Mouse (Mus musculus) CH12.LX (cell line): Measurements from ENCODE around the gene Dscam. TPM values are rescaled to one million over a fixed set of nuclear protein-coding genes. Genes with fewer than 3 reads are reported as not detected.

Source experiments
- DNase-seq: peaks from one replicate; pipeline ENCODE4 v3.0.0-alpha.2; 2013; ENCODE audit errors: extremely low read depth
- H3K27ac ChIP-seq: 2 replicates; pipeline ENCODE4 v1.5.1; 2012; ENCODE audit warnings: low read depth, mild to moderate bottlenecking, control low read depth, moderate library complexity; ENCODE audit not compliant: insufficient read depth
- H3K27me3 ChIP-seq: replicated peaks from 2 replicates; pipeline ENCODE3; 2012; ENCODE audit warnings: inconsistent platforms
- H3K36me3 ChIP-seq, 2 experiments: replicated peaks in 1 of 2; 2 replicates each; pipeline versions ENCODE3 to v1.6.1; 2012; ENCODE audit warnings: inconsistent platforms in 1 of 2, low read length in 1 of 2, mild to moderate bottlenecking in 1 of 2, mixed read lengths in 1 of 2, moderate library complexity in 1 of 2; ENCODE audit not compliant: control insufficient read depth in 1 of 2, insufficient read depth in 1 of 2
- H3K4me1 ChIP-seq, 2 experiments: 2 replicates each; pipeline ENCODE4 v1.6.1; 2012; ENCODE audit warnings: inconsistent platforms in 1 of 2, moderate library complexity in 1 of 2; ENCODE audit not compliant: insufficient read depth in 2 of 2, control insufficient read depth in 1 of 2
- H3K4me2 ChIP-seq: 2 replicates; pipeline ENCODE4 v1.6.1; 2012; ENCODE audit warnings: low read depth, mild to moderate bottlenecking, control low read depth; ENCODE audit not compliant: poor library complexity, insufficient read depth, severe bottlenecking
- H3K4me3 ChIP-seq, 3 experiments: fragments of 150-350 bp in 1 of 3; sonication (generic) in 1 of 3; replicated peaks in 1 of 3; 2 replicates each; pipeline versions ENCODE3 to v1.5.1; 2011 to 2012; ENCODE audit warnings: low read depth in 2 of 3, low read length in 2 of 3, mild to moderate bottlenecking in 2 of 3, moderate library complexity in 2 of 3, control low read depth in 1 of 3, improper control_type of control experiment in 1 of 3, inconsistent platforms in 1 of 3, mixed read lengths in 1 of 3; ENCODE audit not compliant: poor library complexity in 1 of 3
- H3K79me2 ChIP-seq: replicated peaks from 2 replicates; pipeline ENCODE4 v1.6.1; 2012; ENCODE audit warnings: mild to moderate bottlenecking, moderate library complexity; ENCODE audit not compliant: control insufficient read depth, poor library complexity, insufficient read depth, severe bottlenecking; ENCODE audit errors: extremely low read depth
- H3K9ac ChIP-seq: 2 replicates; pipeline ENCODE4 v1.6.1; 2012; ENCODE audit warnings: low read depth, mild to moderate bottlenecking, control low read depth, moderate library complexity; ENCODE audit not compliant: insufficient read depth
- H3K9me3 ChIP-seq: replicated peaks from 2 replicates; pipeline ENCODE3; 2012; ENCODE audit warnings: low read length, inconsistent platforms, mixed read lengths
- CTCF ChIP-seq, 2 experiments: IDR thresholded peaks in 1 of 2; conservative IDR thresholded peaks in 1 of 2; 2 replicates each; pipeline ENCODE4 v1.5.1; 2011 to 2012; ENCODE audit warnings: low read depth in 2 of 2, low read length in 2 of 2, improper control_type of control experiment in 1 of 2, inconsistent platforms in 1 of 2, mild to moderate bottlenecking in 1 of 2, moderate library complexity in 1 of 2
- ELF1 ChIP-seq: IDR thresholded peaks from 2 replicates; pipeline ENCODE4 v1.6.1; 2014; ENCODE audit warnings: low read depth, mild to moderate bottlenecking, inconsistent platforms, low read length, improper control_type of control experiment
- EP300 ChIP-seq: IDR thresholded peaks from 2 replicates; pipeline ENCODE4 v1.6.1; 2011; ENCODE audit warnings: low read length, improper control_type of control experiment
- GABPA ChIP-seq: IDR thresholded peaks from 2 replicates; pipeline ENCODE4 v1.6.1; 2012; ENCODE audit warnings: low read depth, low read length, improper control_type of control experiment, inconsistent platforms; ENCODE audit not compliant: insufficient replicate concordance
- IRF4 ChIP-seq: IDR thresholded peaks from 2 replicates; pipeline ENCODE4 v1.6.1; 2014; ENCODE audit warnings: low read depth, mild to moderate bottlenecking, inconsistent platforms, low read length, improper control_type of control experiment
- MAZ ChIP-seq: IDR thresholded peaks from 2 replicates; pipeline ENCODE4 v1.6.1; 2012; ENCODE audit warnings: low read depth, mild to moderate bottlenecking, inconsistent platforms, low read length, improper control_type of control experiment, moderate library complexity
- MYC ChIP-seq: IDR thresholded peaks from 2 replicates; pipeline ENCODE4 v1.6.1; 2011; ENCODE audit warnings: low read depth, mild to moderate bottlenecking, improper control_type of control experiment, low read length
- POLR2A ChIP-seq: IDR thresholded peaks from 2 replicates; pipeline ENCODE4 v1.6.1; 2011; ENCODE audit warnings: low read depth, mild to moderate bottlenecking, improper control_type of control experiment, low read length
- RAD21 ChIP-seq: IDR thresholded peaks from 2 replicates; pipeline ENCODE4 v1.6.1; 2011; ENCODE audit warnings: low read depth, mild to moderate bottlenecking, low read length, improper control_type of control experiment, moderate library complexity
- SIN3A ChIP-seq: IDR thresholded peaks from 2 replicates; pipeline ENCODE4 v1.6.1; 2012; ENCODE audit warnings: low read length, improper control_type of control experiment, inconsistent platforms
- SMC3 ChIP-seq: IDR thresholded peaks from 2 replicates; pipeline ENCODE4 v1.6.1; 2011; ENCODE audit warnings: low read depth, low read length, improper control_type of control experiment
- UBTF ChIP-seq: IDR thresholded peaks from 2 replicates; pipeline ENCODE4 v1.6.1; 2012; ENCODE audit warnings: low read depth, mild to moderate bottlenecking, inconsistent platforms, low read length, improper control_type of control experiment, moderate library complexity
- USF1 ChIP-seq: IDR thresholded peaks from 2 replicates; pipeline ENCODE4 v1.6.1; 2014; ENCODE audit warnings: low read depth, mild to moderate bottlenecking, inconsistent platforms, low read length, improper control_type of control experiment
- USF2 ChIP-seq: conservative IDR thresholded peaks from 2 replicates; pipeline ENCODE4 v1.6.1; 2011; ENCODE audit warnings: low read depth, low read length, improper control_type of control experiment
- ZC3H11A ChIP-seq: IDR thresholded peaks from 2 replicates; pipeline ENCODE4 v1.6.1; 2012; ENCODE audit warnings: low read depth, mild to moderate bottlenecking, inconsistent platforms, low read length, improper control_type of control experiment
- ZKSCAN1 ChIP-seq: IDR thresholded peaks from 2 replicates; pipeline ENCODE4 v1.6.1; 2012; ENCODE audit warnings: low read depth, inconsistent platforms, low read length, improper control_type of control experiment, borderline replicate concordance
- ZNF384 ChIP-seq: IDR thresholded peaks from 2 replicates; pipeline ENCODE4 v1.6.1; 2012; ENCODE audit warnings: low read depth, low read length, improper control_type of control experiment, inconsistent platforms
- dilution Hi-C: fragments of 300-500 bp; cut with MboI; formaldehyde crosslinking; loops from 2 replicates; pipeline ENCODE4 v1.14.3; 2020; ENCODE audit warnings: low sequenced_read_pairs; ENCODE audit not compliant: extremely low pct_unique_long_range_greater_than_20kb, extremely low pct_ligation_motif_present
- in situ Hi-C: fragments of 300-500 bp; cut with MboI; formaldehyde crosslinking; loops from 3 replicates; pipeline ENCODE4 v1.14.3; 2019; ENCODE audit warnings: low sequenced_read_pairs, low pct_ligation_motif_present, low pct_unique_long_range_greater_than_20kb, mixed read lengths
- polyA plus RNA-seq: library from polyadenylated mRNA; unstranded; fragments of >175 nt; gene quantifications from 2 replicates; pipeline ENCODE4 v1.2.1, GENCODE M21; 2012; ENCODE audit warnings: low read depth; ENCODE audit not compliant: insufficient read length
- total RNA-seq, 2 experiments: library from RNA; depleted of rRNA; stranded (reverse); fragments of 300-350 nt in 1 of 2; fragments of >200 nt in 1 of 2; gene quantifications; 2 replicates each; pipeline ENCODE4 v1.2.3; 2012 to 2014

Dscam gene
- total and polyA plus RNA-seq, 3 experiments = under 0.01 to 0.39 (median 0.12) TPM

DNA sequence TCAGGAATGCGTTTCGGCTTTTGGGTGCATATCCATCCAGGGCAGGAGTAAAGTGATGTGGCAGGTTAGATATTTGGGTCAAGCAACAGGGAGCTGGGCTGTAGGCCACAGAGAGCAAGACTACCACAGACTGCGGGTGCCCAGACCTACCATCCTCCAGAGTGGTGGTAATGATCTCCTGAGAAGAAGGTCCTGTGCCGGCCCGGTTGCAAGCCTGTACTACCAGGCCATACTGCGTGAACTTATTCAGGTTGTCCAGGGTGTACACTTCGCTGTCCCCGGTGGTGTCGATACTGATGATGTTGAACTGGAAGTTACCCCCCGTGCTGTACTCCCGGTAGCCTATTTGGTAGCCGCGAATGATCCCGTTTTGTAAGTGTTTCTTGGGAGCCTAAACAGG lies 485.5 kb downstream of the Dscam start:
- Histone ChIP-seq H3K4me1 (peaks cover 0 to 12% of the 10 kb centered on the region in 2 experiments; a peak in 2 of 4 replicates), H3K4me3 (no peak overlapping the region), H3K4me2 (no peak overlapping the region), H3K36me3 (no peaks in the 10 kb centered on the region), H3K27ac (no peak overlapping the region), H3K79me2 (no peaks in the 10 kb centered on the region), H3K9me3 (no peaks in the 10 kb centered on the region), H3K9ac (no peak overlapping the region), H3K27me3 (no peaks in the 10 kb centered on the region)
- TF ChIP-seq MYC (no peak), GABPA (no peak), ELF1 (no peak), IRF4 (no peak), USF2 (no peak), ZC3H11A (no peak), EP300 (no peak), SIN3A (no peak), USF1 (no peak), UBTF (no peak), ZKSCAN1 (no peak), POLR2A (no peak), RAD21 (no peak)
- dilution Hi-C loops (no loop called here), in situ Hi-C loops (loop anchor here (10.0 kb wide), 1 partner anchor 130 kb away; no protein-coding TSS in a partner anchor)
- DNase-seq = no peak

DNA sequence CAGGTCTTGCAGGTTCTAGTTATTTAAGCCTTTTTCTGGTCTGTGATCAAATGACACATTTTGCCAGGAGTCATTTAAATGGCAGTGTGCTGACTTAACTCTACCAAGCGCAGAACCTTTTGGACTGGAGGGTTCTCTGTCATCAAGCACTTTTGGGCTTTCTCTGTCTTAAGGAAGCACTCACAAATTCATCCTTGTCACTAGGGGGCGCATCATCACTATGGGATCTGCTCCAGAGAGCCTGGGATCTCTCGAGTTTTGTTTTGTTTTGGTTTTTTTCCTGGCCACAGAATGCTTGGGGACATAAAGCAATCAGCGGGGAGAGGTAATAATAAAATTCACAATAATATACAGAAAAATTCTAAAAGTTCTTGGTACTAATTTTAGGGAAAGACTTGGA lies 486.0 kb downstream of the Dscam start:
- H3K9ac ChIP-seq = no peak overlapping the region
- dilution Hi-C loops = no loop called here

More for the DNA sequence above, 486.0 kb downstream of the Dscam start:
- no peaks in the 10 kb centered on the region for H3K36me3 ChIP-seq
- no peaks in the 10 kb centered on the region for H3K9me3 ChIP-seq
- in situ Hi-C loops = loop anchor here (10.0 kb wide), 1 partner anchor 130 kb away; no protein-coding TSS in a partner anchor
- no peak overlapping the region for H3K4me2 ChIP-seq
- no peak overlapping the region for H3K4me3 ChIP-seq
- TF ChIP-seq CTCF (conservative IDR thresholded peaks at IDR 0.05 in 1 of 2, IDR thresholded peaks at IDR 0.05 in 1 of 2; ENCODE audit: low read depth in 2 of 2, low read length in 2 of 2) (peak; percentile 59 to 91), ZC3H11A (no peak), ZNF384 (0 out of 2 replicates have a peak, but pooled peaks have one; percentile 9), MAZ (no peak), RAD21 (peak; percentile 87), USF1 (no peak), USF2 (no peak), SMC3 (peak; percentile 65)
- DNase-seq = peak; percentile 78
- no peak overlapping the region for H3K27ac ChIP-seq
- H3K27me3 ChIP-seq = no peaks in the 10 kb centered on the region
- H3K79me2 ChIP-seq = no peaks in the 10 kb centered on the region
- H3K4me1 ChIP-seq = peaks cover 0 to 9% of the 10 kb centered on the region in 2 experiments; a peak in 2 of 4 replicates
